Mouse (Mus musculus) testis, adult 2 months (tissue): ENCODE measurements around the gene Ankra2.

Experiments
- CTCF ChIP-seq: fragments of 200-500 bp; IDR thresholded peaks from 2 replicates; pipeline ENCODE4 v1.5.1; 2012; ENCODE audit warnings: low read depth, mild to moderate bottlenecking, inconsistent platforms, low read length, moderate library complexity; ENCODE audit not compliant: control insufficient read depth, insufficient read depth, insufficient replicate concordance
- POLR2A ChIP-seq: fragments of 200-500 bp; IDR thresholded peaks from 2 replicates; pipeline ENCODE4 v1.6.1; 2012; ENCODE audit warnings: low read depth, mild to moderate bottlenecking, inconsistent platforms, low read length, moderate library complexity; ENCODE audit not compliant: control insufficient read depth

GRCm38 (mm10) chr13:98279686-98280085 lies 16.8 kb downstream of the Ankra2 start, which contains the start of gene Gm21976:
- TF ChIP-seq CTCF (no peak), POLR2A (no peak)
